Mouse (Mus musculus) bone marrow, adult 2 months (tissue): ENCODE results near the gene Cdhr4. TPM values are rescaled to one million over a fixed set of nuclear protein-coding genes. Genes with fewer than 3 reads are reported as not detected.
A peak's percentile ranks its signal among the peaks of the same experiment; 100 is the strongest.

Experiments
- H3K27ac ChIP-seq: fragments of 200-500 bp; 2 replicates; pipeline ENCODE4 v1.5.1; 2012; ENCODE audit warnings: low read depth, mild to moderate bottlenecking, control low read depth, inconsistent platforms, low read length; ENCODE audit not compliant: control insufficient read depth, poor library complexity, insufficient read depth
- H3K4me1 ChIP-seq: fragments of 200-500 bp; 2 replicates; pipeline ENCODE4 v1.6.1; 2011; ENCODE audit warnings: low read length; ENCODE audit not compliant: control insufficient read depth, insufficient read depth
- H3K4me3 ChIP-seq: fragments of 200-500 bp; replicated peaks from 2 replicates; pipeline ENCODE3; 2011; ENCODE audit warnings: mild to moderate bottlenecking, low read depth, low read length, control low read depth; ENCODE audit not compliant: control insufficient read depth
- CTCF ChIP-seq: fragments of 200-500 bp; IDR thresholded peaks from 2 replicates; pipeline ENCODE4 v1.5.1; 2011; ENCODE audit warnings: low read length, control low read depth; ENCODE audit not compliant: control insufficient read depth, insufficient read depth
- POLR2A ChIP-seq: fragments of 200-500 bp; IDR thresholded peaks from 2 replicates; pipeline ENCODE4 v1.6.1; 2011; ENCODE audit warnings: low read depth, mild to moderate bottlenecking, control low read depth, low read length, borderline replicate concordance; ENCODE audit not compliant: control insufficient read depth
- WGBS: fragments of 180-500 bp; shearing (Covaris S2); methylation state at CpG from one replicate; pipeline ENCODE4 v1.1.7; 2018; 5-methylcytosine and 5-hydroxymethylcytosine counted together
- polyA plus RNA-seq: library from polyadenylated mRNA; stranded (reverse); fragments of >200 nt; gene quantifications from 2 replicates; pipeline ENCODE4 v1.2.4, GENCODE M21; 2011; ENCODE audit warnings: low replicate concordance; ENCODE audit not compliant: missing spikeins, insufficient read depth, insufficient read length

Gene Cdhr4
- polyA plus RNA-seq, result 10.6 and 23.4 TPM in 2 replicates

DNA sequence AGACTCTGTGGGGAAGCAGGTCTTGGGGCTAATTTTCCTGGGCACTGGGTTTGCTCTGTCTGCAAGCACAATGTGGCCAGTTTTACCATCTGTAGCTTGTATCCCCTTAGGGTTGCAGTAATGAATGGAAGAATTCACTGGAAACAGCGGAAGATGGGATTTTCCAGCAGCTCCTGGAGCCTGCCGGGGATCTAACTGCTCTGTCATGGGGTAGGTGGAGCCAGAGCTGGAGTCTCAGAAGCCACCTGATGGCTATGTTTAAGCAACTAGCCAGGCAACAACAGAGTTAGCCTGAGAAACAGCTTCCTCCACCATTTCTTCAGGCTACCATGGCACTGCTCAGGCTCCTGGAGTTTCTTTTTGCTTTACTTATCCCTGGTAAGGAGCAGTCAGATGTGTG lies at the start of gene Cdhr4:
TSS of gene Cdhr4 (plus strand) at position 301 of the 400 bp plus-strand sequence.
- H3K4me3 ChIP-seq, result no peak within 1 kb of the TSS
- no peak within 1 kb of the TSS for H3K27ac ChIP-seq
- TF ChIP-seq CTCF, result no peak
- no peaks in the 10 kb centered on the region for H3K4me1 ChIP-seq
- WGBS, result 69% methylated on average over 2 of the region's 2 CpGs

- Histone ChIP-seq H3K27ac (no peak overlapping the region), H3K4me3 (no peak overlapping the region), H3K4me1 (peaks cover 2% of the 10 kb centered on the region; the same call in 1 of the 2 replicates)
- WGBS, result 81% methylated on average over 31 of the region's 31 CpGs
- TF ChIP-seq POLR2A, result no peak
- TF ChIP-seq CTCF, result no peak
These were observed 44.8 kb upstream of the Cdhr4 start for GRCm38 (mm10) chr9:107947241-107948194.

- Histone ChIP-seq H3K27ac (no peak overlapping the region), H3K4me1 (peaks cover 2% of the 10 kb centered on the region; the same call in 1 of the 2 replicates), H3K4me3 (no peak overlapping the region)
- WGBS, result 71% methylated on average over 13 of the region's 13 CpGs
- TF ChIP-seq POLR2A, result no peak
- TF ChIP-seq CTCF, result no peak
These were observed 42.9 kb upstream of the Cdhr4 start for GRCm38 (mm10) chr9:107949184-107949921.

DNA sequence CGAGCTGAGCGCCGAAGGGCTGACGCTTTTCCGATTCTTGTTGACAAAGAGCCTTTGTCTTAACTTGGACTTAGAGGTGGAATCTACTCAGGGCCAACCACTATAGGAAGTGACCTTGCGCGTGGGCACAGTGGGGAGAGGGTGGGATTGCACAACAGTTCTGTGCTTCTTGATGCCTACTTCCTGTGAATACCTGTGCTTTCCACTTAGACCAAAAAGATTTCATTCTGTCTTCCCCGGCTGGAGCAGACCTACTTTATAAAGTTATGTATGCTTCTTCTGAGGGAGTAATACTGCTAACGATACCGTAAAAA lies 42.4 kb upstream of the Cdhr4 start, which contains the start of gene Traip:
TSS of gene Traip (plus strand) at position 215 of the 314 bp plus-strand sequence.
- WGBS, result 70% methylated on average over 10 of the region's 10 CpGs
- TF ChIP-seq CTCF (no peak), POLR2A (no peak)
- peak within 1 kb of the TSS; percentile 97 for H3K4me3 ChIP-seq
- H3K27ac ChIP-seq, result peak within 1 kb of the TSS; percentile 42; the same call in 1 of the 2 replicates
- H3K4me1 ChIP-seq, result peaks cover 2% of the 10 kb centered on the region; the same call in 1 of the 2 replicates

- 18% methylated on average over 45 of the region's 45 CpGs for WGBS
- no peak for TF ChIP-seq CTCF
- TF ChIP-seq POLR2A, result peak; percentile 51; the same call in 1 of the 2 replicates
- H3K4me1 ChIP-seq, result peaks cover 2% of the 10 kb centered on the region; the same call in 1 of the 2 replicates
- peak overlapping the region; percentile 42; the same call in 1 of the 2 replicates for H3K27ac ChIP-seq
- peak overlapping the region; percentile 97 for H3K4me3 ChIP-seq
These were observed 41.6 kb upstream of the Cdhr4 start for GRCm38 (mm10) chr9:107950460-107951355.

DNA sequence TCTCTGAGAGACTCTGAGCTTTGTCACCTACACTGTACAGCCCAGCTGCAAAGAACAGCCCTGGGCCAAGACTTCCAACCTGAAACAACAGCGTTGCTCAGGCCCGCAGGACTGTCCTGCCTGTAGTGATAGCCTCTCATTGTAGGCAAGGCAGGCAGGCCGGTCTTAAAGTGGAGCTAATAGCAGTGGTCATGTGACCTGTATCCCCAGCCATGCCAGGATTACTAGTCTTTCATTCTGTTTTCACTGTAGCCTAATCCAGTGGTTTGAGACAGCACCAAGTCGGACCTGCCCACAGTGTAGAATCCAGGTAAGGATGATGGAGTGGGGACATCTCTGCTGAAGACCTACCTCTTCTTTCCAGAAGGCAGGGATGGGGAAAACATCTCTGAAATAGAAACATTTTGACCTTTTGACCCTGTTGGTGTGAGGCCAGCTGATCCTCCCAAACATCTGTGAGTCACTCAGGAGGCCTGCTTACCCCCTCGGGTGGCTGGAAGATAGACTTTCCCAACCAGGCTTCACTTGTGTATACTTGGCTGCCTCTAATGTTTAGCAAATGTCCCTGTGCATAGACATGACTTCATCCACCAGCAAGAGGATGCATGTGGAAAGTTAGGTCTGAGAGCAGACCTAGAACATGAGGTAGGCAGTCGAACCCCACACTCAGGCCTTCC lies 36.5 kb upstream of the Cdhr4 start:
- no peak overlapping the region for H3K4me3 ChIP-seq
- WGBS, result 86% methylated on average over 6 of the region's 6 CpGs
- H3K27ac ChIP-seq, result no peak overlapping the region
- TF ChIP-seq POLR2A, result no peak
- no peak for TF ChIP-seq CTCF
- H3K4me1 ChIP-seq, result no peaks in the 10 kb centered on the region

- no peaks in the 10 kb centered on the region for H3K4me1 ChIP-seq
- 79% methylated on average over 6 of the region's 6 CpGs for WGBS
- H3K27ac ChIP-seq, result no peak overlapping the region
- TF ChIP-seq CTCF, result no peak
- no peak overlapping the region for H3K4me3 ChIP-seq
These were observed 35.2 kb upstream of the Cdhr4 start for GRCm38 (mm10) chr9:107957141-107957540.
